Mouse (Mus musculus): ENCODE data around the gene Orc5.

DNA sequence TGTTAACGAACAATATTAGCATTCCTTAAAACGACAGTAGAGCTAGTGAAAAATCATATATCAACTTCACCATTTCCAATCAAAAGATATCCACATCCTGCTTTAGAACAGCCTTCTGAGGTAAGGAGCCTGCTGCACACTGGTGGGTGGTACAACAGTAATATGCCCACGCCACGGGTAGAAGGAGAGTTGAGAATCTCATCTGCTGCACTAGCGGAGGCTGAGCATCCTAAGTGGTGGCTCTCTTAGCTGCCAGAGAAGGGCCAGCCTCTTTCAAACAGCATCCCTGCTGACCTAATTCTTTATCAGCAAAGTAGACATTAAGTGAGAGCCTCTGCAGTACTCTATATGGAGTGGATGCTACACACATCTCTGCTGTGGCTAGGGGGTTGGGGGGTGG is 41.7 kb downstream of the Orc5 start:
- TF ChIP-seq POLR2A (IDR thresholded peaks at IDR 0.05; ENCODE audit: low read depth, low read length) (no peak), CTCF (IDR thresholded peaks at IDR 0.05; ENCODE audit: extremely low read depth, insufficient read depth, insufficient read length, insufficient replicate concordance) (no peak)

All from spleen, adult 2 months (tissue).